Mouse (Mus musculus) natural killer cell, adult 2 months (primary cell): Measurements from ENCODE around the gene Nell2.

Experiments used
- DNase-seq, 2 experiments: peaks; one replicate each; pipeline ENCODE4 v3.0.0; 2022; ENCODE audit warnings: low spot score in 2 of 2

Nell2 gene

DNA sequence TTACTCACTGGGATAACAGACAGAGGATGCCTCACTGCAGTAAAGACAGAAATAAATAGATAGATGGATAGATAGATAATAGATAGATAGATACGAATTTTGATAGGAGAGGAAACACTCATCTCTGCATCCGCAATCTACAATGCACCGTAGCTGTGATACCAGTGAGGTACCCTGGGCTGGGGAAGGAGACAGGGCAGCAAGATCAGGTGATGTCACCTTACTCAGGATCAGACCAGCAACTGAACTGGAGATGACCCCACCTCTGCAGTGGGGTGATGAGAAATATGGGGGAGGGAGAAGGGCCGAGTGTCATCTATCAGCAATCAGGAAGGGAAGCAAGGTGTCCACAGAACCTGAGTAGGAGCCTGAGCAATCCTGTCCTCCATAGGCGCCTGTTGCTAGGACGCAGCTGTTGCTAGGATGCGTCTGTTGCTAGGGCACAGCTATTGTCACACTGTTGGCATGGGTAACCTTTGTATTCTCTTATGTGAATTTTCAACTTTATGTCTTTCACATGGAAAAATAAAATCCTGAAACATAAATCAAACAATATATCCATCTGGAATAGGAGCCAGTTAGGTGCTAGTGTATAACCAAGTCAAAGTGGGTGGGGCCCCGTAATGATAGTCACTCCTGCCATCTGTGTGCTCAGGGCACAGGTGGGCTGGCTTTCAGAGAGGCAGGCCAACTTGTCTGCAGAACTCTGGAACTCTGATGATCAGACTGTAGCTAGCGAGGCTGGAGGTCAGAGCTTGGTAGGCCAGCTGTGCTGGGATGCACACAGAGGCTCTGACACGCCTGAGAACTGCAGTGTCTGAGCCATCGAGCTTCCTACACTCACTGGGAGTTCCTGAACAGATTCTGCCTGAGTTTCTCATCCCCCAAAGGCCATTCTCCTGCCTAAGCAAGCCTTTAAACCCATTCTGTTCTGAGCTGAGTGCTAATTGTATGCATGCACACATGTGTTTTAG lies 193.7 kb downstream of the Nell2 start:
- no peak for DNase-seq

- DNase-seq: no peak
These were observed 195.1 kb downstream of the Nell2 start for GRCm38 (mm10) chr15:95333229-95333628.

DNA sequence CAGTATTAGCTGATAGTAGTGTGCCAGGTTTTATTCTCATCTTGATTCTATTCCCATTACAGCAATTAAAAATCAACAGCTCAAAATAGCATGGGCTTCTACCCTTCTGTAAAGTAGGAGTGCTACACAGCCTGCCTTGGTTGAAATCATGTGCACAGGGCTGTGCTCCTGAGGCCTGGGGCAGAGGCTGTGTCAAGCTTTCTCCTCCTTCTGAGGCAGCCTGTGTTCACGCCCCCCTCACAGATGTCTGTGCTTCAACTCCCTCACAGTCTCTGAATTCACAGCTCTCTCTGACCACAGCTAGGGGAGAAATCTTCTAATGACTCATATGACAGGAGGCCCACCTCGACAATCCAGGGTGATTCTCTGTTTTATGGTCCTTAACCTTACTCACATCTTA lies 197.4 kb downstream of the Nell2 start:
- no peak for DNase-seq

DNA sequence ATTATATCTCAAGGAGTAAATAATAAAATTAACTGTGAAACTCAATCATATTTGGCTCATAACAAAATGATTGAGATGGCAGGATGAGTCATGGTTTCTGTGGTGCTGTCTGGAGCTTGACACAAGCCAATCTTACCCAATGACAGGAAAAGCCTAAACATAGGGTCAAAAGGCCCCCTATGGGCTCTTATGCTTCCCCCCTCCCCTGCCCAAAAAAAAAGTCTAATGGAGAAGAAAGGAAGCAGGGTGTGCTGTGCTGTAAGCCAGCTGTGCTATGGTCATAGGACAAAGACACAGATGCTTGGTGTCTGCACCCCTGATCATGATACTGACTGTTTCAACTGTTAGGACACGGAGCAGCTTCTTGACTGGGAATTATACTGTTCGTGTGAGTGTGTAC lies 205.6 kb downstream of the Nell2 start:
- DNase-seq: no peak

DNA sequence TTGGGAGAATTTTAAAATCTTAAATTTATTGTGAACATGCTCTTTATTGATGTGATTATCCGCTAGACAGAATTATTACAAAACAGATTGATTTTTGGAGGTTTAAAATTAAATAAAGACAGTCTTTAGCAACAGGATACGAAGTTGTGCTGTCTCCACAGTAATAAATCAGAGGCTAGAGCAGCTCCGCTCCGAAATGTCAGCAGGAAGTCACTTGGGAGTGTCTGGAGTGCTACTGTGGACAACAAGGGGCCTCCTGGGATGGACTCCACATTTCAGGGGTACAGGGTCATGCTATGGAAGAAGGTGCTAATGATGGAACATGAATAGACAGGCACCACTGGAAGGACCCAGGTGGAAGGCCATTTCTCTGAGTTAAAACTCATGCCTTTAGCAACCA lies 211.7 kb downstream of the Nell2 start:
- no peak for DNase-seq

GRCm38 (mm10) chr15:95314808-95315145 lies 213.6 kb downstream of the Nell2 start:
- no peak for DNase-seq

DNA sequence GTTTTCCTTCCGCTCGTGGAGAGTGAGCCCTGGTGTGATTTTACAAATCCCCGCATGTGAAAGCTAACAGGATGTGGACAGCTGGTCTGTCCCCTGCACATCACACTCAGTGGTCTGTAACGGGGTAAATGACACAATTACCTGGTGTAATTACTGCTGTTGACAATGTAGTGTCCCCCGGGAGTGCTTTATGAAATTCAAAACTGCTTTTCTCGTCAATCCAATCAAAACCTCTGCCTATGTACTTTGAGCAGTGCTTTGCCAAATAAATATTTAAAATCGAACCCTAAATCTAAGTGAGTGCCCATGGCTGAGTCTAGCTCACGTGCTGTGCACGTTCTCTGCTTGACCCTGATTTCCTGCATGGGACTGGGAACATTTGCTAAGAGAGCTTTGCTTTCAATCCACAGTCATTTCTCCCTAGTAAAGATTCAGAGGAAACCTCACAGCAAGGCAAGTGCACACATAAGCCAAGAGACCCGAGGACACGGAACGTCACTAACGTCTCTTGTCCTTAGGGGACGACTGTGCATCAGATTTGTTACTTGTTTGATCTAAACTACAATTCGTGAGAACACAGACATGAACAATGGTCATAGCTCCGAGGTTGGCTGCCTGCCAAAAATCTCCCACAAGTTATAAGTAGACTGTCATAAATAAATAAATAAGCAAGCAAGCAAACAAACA lies 214.1 kb downstream of the Nell2 start:
- DNase-seq: no peak

DNA sequence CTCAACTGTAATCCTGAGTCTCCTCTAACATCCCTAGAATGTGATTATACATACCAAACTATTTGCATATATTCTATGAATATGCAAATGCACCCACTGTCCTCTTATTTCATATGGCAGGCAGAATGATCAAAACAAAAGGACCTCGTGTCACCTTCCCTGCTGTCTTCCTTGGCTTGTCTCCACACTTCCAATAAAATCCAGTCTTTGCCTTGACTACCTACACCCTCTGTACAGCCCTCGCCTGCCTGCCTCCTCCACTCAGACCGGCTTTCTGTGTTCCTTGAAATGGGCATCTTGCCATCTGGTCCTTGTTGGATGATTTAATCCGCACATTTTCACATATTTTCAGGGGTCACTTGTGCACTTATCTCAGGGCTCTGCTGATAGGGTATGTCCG lies 215.1 kb downstream of the Nell2 start:
- DNase-seq: no peak

DNA sequence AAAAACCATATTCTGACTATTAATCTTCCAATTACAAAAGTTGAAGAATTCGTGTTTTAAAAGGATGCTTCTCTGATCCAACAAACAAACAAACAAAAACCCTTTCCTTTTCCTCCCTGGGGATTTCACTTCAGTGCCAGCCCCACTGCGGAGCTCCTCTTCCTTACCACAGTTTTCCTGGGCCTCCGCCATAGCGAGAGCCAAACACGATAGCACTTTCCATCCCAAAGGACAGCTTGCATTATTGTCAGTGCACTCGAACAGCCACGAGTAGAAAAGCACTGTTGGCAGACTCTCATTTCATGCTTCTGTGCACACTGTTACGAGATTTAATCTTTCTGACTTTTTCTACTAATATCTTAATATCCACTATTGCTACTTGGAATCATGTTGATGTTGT lies 224.3 kb downstream of the Nell2 start:
- no peak for DNase-seq

- DNase-seq: no peak
These were observed 231.8 kb downstream of the Nell2 start for GRCm38 (mm10) chr15:95296561-95296960.

- no peak for DNase-seq
These were observed 239.3 kb downstream of the Nell2 start for GRCm38 (mm10) chr15:95289047-95289446.

DNA sequence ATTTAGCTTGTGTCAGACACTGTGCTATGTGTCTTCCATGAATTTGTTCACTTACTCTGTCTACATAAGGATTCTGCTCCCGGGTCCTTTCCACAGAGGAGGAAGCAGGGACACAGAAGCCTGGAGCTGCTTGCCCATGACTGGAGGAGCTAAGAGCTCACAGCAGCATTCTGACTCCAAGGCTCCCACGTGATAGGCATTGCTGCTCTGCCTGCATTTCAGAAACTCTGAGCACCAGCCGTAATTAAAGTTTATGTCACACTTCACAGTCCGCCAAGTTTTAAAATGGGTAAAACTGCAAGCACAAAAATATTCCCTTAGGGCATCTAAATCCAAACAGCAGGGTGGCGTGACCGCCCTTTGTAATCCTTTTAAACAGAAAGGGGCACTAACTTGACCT lies 243.2 kb downstream of the Nell2 start:
- DNase-seq: no peak

GRCm38 (mm10) chr15:95280986-95281385 lies 247.4 kb downstream of the Nell2 start:
- DNase-seq: no peak

DNA sequence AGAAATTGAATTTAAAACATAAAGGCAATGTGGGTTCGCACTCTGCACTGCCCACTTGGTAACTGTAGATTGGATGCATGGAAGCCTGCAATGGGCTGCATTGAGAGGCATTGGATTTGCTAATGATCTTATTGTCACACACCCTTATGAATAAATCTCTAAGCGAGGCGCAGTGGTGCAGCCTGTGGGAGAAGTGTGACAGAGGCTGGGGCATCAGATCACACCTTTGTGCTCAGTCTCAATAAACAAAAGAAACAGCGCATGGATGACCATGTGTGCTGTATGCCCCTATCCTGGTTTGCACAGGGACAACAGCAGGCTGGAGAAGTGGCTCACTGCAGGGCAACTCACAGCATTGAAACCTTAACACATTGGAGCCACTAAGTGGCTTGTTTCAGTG lies 250.4 kb downstream of the Nell2 start:
- DNase-seq: no peak

- no peak for DNase-seq
These were observed 251.8 kb downstream of the Nell2 start for GRCm38 (mm10) chr15:95276556-95276955.

DNA sequence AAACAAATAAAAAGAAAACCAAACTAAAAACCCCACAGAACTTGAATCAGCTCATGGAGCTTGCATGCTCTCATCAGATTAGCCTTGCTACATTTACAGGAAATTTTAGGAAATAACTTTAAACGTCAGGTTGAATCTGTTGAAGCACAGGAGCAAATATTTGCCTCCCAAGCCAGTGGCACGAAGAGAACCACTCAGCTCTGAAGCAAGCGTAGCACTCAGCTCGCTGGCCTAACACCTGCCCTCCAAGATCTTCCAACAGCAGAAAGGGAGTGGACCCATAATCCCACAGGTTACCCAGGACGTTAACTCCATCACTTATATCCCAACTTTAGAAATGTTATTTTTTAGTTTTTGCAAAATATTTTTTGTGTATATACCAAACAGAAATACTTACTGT lies 252.8 kb downstream of the Nell2 start:
- no peak for DNase-seq

- no peak for DNase-seq
These were observed 255.1 kb downstream of the Nell2 start for GRCm38 (mm10) chr15:95273236-95273635.

DNA sequence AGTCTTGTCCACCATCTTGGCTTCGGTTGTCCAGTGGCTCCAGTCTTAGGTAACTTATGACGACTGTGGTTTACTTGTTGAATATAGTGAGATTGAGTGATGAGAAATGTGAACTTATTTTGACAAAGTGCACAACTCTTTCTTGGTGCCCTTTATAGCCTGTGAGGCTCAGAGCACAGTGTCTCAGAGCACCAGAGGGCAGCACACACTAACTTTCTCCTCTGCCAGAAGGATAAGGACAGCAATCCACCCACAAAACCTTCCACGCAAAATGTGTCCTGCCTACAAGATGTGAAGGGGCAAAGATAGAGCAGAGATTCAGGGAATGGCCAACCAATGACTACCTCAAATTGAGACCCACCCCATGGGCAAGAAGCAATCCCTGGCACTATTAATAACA lies 256.2 kb downstream of the Nell2 start:
- DNase-seq: no peak

GRCm38 (mm10) chr15:95259671-95260450 lies 268.5 kb downstream of the Nell2 start:
- DNase-seq: no peak

DNA sequence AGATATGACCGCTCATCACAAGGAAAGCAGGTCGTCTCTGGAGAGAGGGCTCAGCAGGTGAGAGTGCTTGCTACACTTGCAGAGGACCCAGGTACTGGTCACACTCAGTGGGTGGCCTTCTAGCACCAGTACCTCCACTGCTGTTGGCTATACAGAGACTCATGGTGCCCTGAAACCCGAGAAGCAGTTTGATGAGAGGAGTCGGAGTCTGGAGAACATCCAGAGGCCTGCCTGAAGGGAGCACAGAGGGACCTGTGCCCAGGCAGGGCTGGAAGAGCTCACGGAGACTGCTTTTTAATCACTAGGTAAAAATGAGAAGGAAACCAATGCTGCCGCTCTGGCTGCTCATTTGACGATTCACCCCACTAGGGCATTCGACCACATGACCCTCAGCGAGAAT lies 271.2 kb downstream of the Nell2 start:
- DNase-seq: no peak

DNA sequence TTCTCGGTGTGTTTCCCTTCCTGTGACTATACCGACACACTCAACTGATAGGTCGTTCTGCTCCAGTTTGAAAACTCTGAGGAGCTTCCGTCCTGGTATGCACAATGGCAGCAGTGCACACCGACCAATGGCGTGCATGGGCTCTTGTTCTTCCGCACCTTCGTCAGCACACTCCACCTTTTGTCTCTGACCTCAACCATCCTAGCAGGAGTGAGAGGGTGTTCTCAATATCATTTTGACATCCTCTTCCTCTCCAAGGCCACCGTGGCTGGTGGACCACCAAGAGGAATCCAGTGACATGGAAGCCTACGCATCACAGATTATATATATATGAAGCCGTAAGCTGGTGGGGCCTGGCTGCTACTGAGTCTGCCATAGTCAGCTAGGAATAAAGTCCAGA lies 282.8 kb downstream of the Nell2 start:
- DNase-seq: no peak

- no peak for DNase-seq
These were observed 284.5 kb downstream of the Nell2 start for GRCm38 (mm10) chr15:95243876-95244275.
